Mouse (Mus musculus) c-Kit-negative CD71-positive TER-119-positive erythroid progenitor cells, embryonic 14.5 days (primary cell): Measurements from ENCODE around the gene Med29.

Experiments used
- DNase-seq: peaks from one replicate; pipeline ENCODE4 v3.0.0-alpha.2; 2013; ENCODE audit warnings: low read depth, low spot score

The Med29 gene

DNA sequence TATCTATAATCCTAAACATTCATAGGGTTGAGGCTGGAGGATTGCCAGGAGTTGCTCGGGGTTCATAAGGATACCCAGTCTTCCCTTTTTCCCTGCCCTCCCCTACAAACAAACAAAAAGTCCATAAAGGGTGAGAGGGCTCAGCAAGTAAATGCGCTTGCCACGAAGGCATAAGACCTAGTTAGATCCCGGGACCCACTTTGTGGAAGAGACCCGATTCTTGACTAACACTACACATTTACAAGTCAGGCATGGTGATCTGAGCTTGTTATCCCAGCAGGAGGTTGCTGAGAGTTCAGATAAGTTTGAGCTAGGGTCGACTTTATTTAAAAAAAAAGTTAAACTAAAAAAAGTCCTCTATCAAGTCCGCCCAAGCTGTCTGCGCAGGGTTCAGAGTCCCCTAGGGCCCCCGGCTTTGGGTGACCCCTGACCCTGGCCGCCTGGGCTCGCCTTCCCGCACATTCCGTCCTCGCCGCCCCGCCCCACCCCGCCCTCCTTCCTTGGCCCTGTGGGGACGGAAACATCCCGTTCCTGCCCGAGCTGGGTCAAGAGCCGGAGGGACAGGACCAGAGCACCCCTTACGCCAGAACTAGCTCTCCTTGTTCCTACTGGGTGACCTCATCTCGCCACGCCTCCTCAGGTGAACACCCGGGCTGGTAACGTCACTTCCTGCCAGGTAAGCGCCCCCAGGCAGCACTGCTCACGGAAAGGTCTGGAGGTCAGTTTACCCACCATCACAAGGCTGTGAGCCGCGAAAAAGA is 16.3 kb downstream of the Med29 start:
- DNase-seq: no peak

DNA sequence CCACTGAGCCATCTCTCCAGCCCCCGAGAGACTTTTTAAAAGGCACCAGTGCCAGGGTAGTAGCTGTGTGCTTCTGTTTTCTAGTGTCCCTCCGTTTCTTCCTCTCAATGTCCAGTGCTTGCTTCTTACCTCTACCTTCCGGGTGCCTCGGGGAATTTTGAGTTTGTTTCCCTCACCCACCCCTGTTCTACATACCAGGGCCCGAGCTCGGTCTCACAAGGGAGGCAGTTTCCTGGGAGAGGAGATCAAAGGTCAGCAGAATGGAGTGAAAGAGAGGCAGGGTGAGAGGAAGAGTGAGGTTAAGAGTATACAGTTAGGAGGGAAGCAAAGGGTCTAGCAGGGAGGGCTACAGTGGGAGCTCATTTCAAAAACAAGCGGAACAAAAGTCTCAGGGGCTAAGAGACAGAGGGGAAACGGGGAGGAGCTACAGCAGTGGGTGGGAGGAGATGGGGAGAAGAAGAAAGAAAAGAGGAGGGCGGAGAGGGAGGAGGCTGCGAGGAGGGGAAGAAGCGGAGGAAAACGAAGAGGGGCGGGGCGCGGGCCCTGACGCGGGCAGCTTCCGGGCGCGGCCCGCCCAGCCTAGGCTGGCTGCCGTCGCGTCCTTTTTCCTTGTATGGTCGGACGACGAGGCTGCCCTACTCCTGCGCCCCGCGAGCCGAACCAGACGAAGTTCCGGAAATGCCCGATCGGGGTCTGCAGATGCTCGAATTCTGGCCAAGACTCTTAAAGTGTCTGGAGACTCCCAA is 17.2 kb downstream of the Med29 start:
- DNase-seq: peak; percentile 72

DNA sequence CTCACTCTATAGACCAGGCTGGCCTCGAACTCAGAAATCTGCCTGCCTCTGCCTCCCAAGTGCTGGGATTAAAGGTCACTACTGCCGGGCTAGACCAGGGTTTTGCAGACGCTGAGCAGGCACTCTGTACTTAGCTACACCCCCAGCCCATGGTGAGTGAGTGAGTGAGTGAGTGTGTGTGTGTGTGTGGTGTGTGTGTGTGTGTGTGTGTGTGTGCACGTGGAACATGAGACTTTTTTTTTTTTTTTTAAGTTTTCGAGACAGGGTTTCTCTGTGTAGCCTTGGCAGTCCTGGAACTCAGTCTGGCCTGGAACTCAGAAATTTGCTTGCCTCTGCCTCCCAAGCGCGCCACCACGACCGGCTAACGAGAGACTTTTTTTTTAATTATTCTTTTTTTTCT is 17.9 kb downstream of the Med29 start:
- no peak for DNase-seq

DNA sequence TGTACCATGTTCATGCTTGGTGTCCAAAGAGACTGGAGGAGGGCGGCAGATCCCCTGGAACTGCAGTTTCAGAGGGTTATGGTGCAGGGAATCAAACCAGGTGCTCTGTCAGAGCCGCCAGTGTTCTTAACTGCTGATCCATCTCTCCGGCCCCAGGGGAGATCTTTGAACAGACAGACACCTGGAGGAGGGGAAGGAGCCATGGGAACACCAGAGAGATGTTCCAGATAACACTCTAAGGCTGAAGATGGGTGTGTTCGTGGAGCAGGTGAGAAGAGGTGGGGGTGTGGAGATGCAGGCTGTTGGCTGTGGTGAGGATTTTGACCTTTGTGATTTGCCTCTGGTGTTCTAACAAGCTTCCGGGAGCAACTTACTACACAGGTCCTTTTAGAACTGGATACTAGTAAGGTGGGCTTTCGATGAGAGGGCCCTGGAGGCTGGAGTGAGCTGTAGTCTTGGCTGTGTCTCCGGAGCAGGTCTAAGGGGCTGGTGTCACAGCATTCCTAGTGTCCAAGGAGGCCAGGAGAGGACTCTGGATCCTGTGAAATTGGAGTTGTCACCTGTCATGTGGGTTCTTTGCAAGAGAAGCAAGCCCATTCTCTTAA is 18.5 kb downstream of the Med29 start:
- DNase-seq: no peak

DNA sequence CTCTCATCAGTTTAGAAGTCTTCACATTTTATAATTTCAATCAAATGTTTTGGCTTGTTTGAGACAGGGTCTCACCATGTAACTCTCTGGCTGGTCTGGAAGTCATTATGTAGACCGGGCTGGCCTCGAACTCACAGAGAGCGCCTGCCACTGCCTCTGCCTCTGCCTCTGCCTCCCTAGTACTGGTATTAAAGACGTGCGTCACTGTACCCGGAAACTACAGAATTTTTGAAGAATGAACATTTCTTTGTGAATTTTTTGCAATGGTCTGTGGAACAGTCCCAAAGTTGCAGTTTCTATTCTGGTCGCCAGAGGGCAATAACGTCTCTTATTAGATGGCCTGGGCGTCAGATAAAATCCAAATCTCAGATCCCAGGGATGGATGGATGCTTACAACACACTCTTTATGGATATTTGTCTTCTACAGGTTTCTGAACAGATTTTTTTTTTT is 19.4 kb downstream of the Med29 start:
- peak; percentile 77 for DNase-seq

DNA sequence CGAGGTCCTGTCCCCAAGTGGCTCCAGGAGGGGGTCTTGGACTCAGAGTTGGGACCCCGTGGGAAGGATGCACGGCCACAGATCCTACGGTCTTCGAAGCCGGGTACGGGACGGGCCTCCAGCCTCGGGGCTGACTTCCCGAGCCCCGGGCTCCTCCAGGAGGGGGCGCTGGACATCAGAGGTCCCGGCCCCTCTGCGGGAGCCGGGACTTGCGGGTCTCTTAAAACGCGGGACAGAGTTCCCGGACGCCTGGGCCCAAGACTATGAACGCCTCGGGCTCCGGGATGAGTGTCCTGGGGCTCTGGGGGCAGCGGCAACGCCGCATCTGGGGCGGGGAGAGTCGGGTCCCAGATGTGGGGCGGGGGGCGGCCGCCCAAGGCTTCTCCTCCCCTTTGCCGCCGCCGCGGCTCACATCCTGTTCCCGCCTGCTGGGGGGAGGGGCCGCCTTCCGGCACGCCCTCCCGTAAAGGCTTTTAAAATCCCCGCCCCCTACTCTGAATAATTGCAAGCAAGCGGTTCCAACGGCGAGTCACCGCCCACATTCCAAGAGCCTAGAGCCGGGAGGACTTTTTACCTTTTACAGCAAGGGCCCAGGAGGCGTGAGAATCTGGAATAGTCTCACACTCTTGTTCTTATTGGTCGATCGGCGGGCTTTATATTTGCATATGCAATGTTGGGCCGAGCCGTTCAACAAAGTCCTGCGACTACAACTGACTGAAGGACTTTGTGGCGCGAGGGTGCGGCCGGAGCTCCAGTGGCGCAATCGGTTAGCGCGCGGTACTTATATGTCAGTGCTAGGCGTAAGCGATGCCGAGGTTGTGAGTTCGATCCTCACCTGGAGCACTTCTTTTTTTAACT is 20.0 kb downstream of the Med29 start, which contains the start of gene Plekhg2:
TSS of gene Plekhg2 (minus strand) at position 349 of the 858 bp plus-strand sequence.
- peak; percentile 86 for DNase-seq

DNA sequence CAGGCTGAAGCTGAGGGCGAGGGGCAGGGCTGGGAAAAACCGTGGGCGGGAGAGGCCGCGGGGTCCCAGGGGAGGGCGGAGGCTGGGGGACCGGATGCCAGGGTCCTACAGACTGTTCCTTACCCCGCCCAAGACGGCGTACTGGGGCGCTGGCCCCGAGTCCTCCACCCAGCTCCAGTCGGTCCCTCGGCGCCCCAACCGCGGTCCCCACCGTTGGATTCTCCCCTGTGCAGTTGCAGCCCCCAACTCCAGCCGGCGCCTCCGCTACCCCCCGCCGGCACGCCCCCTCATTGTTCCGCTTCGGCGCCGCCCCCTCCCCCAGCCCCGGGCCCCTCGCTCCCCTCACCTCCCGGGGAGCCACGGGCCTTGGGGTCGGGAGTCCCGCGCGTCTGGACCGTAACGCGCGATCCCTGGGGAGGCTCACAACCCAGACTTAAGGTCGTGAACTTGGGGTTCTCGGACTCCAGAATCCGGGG is 21.0 kb downstream of the Med29 start:
- DNase-seq: no peak

DNA sequence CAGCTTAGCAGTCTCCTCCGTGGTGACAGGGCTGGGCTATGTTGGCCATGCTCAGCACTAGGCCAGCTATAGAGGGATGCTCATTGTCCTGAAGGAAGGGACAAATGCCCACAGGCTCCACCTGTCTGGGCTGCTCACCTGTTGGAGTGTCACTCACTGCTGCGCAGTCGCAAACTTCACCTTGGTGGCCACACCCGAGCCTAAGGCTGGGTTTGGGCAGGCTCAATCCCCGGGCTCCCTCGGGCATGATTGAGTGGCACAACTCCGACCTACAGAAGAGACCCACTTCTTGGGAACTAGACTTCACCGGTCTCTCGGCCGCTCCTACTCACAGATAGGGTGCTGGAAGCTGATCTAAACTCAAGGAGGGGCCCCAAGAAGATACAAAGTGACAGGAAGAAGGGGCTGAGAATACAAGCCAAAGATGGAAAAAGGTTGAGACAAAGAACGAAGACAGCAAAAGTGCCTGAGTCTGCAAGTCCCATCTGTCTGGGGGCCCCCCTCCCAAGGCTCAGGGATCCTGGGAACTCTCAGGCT is 21.5 kb downstream of the Med29 start:
- no peak for DNase-seq

DNA sequence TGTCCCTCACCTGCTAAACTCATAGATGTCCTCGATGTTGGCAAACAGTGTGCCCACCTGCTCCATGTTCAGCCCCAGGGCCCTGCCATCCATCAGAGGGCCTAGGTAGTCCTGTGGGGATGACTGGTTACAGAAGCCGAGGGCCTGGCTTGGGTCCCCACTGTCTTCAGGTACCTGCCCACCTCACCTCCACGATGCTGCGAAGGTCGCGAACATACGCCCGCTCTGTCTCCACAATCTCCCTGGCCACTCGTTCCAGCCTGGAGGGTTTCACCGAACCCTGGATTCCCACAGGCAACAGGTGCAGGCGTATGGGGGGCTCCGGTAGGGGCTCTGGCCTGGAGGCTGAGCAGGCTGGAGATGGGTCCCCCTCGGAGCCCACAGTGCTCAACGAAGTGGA is 22.5 kb downstream of the Med29 start:
- no peak for DNase-seq

DNA sequence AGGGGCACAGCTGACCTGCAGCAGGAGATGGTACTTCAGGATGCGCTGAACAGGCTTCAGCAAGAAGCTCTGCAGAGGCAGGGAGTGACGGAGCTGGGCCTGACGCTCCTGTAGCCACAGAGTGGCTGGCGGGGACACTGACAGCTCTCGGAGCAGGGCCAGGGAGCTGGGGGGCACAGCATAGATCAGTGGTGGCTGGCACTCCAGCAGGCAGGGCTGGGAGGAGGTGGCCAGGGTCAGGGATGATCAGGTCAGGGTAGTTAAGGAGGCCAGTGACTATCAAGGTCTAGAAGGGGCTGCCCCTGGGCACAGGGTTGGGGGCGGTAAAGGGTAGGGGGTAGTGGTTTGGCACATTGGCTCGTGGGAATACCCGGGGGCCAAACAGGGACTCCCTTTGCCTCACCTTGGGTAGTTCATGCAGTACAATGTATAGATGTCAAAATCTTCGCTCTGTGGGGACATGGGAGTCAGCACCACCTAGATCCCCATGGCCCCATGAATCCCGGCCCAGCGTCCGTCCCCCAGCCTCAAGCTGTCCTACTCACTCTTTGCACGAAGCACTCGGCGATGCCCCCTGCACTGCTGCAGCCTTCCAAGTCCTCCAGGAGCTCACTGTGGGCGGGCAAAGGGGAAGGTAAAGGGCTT is 24.1 kb downstream of the Med29 start:
- no peak for DNase-seq

DNA sequence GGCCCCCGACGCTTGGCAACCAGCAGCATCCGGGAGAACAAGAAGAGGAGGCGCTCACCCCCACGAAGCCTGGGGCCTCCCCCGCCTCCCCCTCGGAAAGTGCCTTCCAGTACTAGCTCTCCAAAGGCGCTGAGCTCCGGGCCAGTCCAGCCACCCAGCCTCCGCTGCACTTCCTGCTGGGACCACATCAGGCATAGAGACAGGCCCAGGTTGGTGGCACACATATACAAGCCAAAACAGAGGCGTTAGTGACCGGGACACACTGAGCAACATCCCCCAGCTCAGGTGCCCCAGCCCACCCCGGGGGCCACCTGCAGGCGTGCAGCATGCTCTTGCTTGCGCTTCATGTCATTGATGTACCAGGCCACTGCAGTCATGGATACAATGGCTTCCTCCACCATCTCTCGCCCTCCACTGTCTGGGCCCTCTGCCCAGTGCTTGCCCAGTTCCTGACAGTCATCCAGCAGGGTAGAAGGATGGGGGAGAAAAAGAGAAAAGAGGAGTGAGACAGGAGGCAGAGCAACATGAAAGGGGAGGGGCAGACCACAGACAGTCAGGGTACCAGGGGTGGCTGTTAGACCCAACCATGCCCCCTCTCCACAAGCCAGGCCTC is 24.7 kb downstream of the Med29 start:
- no peak for DNase-seq

DNA sequence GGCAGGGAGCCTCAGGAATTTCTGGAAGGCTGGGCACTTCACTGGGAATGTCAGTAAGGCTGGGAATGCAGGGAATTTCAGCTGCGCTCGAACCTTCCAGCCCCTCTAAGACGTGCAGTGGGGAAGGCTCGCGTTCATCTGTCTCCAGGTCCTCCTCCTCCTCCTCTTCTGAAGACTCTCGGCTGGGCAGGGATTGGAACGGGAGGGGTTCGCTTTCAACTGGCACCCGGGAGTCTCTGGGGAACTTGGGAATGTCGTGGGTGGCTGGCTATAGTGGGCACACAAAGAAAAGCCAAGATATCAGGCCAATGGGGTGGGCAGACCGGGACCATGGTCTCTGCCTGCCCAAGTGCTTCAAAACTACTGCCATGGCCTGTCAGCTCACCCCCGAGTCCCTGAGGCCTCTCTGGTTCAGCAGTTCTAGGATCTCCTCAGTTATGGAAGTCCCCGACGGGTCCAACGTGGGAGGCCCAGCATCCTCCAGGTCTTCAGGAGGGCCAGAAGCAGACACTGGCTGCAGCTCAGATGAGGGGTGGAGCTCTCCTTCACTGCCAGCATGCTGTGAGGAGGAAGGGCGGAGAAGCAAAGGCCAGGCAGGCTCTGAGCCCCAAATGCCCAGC is 30.0 kb downstream of the Med29 start:
- DNase-seq: no peak

DNA sequence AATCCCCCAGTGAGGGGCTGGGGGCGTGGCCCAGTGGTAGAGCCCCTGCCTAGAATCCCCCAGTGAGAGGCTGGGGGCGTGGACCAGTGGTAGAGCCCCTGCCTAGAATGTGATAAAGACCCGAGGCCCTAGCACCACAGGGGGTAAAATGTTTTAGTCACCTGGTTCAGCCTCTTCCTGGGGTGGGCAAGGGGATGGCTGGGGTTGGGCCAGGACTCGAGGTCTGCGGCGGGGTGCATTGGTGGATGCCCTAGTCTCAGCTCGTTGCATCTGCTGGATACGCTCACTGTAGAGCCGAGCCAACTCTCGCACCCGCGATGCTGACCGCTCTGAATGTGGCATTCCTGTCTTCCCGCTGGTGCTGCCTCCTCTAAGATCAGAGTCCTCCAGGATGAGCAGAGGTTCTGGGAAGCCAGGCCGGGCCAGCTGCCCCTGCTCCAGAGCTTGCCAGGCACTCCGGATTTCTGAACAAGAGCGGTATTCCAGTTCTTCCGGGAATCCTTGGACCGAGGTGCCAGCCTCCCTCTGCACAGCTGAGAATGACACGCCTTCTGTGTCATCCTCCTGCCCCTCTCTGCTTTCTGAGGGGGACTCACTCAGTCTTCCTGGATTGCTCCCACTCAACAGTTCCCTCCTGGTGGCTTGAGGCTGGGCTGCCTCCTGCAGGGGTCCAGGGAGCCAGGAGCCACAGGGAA is 30.7 kb downstream of the Med29 start:
- no peak for DNase-seq

DNA sequence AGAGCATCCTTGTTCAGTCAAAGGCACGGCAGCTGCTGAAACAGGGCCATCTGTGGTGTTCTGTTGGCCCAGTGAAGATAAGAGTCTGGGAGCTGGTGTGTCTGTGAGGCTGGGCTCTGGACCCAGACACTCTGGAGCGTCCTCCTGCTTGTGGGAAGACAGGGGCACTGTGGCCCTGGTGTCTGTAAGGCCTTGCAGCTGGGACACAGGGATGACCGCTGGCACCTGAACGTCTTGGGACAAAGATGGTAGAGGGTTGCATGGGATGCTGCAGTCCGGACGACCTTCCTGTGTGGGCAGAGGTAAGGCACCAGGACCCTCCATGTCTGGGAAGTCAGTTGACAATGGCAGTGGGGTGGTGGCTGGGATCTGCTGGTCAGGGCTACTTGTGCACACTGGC is 32.2 kb downstream of the Med29 start:
- no peak for DNase-seq

DNA sequence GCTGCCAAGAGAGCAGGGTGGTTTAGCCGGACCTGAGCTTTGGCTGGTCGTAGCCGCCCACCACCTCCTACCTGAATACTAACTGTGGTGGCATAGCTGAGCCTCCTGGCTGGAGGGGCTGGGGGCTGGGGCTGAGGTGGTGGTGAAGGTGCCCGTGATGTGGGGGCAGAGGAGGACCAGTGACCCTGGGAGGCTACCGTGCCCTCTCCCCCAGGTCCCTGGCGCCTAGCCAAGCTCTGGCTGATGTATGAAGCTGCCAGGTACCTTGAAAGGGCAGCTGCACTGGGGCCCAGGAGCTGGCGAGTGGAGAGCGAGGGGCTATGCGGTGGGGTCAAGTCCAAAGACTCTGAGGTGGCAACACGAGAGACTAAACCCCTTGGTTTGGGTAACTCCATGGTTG is 32.7 kb downstream of the Med29 start:
- DNase-seq: no peak

DNA sequence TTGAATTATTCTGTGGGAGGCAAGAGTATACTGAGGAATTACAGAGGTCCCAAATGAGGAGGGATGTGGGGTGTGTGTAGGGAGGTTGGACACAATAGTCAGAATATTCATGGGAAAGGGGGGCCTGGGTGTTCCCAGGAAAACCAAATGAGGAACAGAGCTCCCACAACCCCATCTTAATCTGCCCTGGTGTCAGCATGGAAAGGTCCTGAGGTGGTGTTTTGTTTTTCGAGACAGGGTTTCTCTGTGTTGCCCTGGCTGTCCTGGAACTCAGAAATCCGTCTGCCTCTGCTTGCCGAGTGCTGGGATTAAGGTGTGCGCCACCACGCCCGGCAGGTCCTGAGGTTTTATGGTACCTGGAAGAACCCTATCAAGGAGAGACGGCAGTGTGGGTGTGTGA is 34.1 kb downstream of the Med29 start:
- DNase-seq: no peak

DNA sequence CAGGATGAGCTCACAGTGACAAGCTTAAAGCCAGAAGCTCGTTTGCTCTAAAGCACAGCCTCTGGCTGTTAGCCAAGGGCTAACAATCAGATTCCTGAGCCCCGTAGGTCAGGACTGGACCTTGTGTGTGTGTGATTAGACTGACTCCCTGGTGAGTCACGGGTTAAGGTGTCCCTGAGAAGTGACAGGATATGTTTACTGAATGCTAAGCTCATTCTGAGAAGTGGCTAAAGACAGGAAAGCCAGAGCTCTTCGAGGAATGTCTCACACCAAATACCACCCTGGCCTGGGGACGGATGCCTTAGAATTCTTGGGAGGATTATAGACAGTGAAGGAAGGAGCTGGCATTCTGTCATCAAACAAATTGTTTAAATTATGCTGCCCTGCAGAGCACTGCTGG is 34.5 kb downstream of the Med29 start:
- DNase-seq: no peak

DNA sequence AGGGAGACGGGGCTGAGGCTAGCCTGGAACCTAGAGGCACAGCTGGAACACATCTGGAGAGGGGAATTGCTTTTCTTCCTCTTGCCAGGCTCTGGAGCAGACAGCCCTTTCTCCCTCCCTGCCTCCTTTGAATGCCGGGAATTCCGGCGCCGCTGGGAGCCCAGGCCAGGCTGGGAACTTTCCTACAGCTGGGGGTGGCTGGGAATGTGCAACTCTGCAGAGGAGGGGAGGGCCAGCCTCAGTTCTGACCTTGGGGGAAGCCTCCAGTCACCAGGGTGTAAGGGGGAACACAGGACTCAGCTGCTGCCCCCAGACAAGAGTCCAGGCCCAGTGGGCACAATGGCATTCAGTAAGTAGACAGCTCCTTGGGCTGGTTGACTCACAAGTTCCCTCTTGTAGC is 35.5 kb downstream of the Med29 start:
- DNase-seq: no peak

DNA sequence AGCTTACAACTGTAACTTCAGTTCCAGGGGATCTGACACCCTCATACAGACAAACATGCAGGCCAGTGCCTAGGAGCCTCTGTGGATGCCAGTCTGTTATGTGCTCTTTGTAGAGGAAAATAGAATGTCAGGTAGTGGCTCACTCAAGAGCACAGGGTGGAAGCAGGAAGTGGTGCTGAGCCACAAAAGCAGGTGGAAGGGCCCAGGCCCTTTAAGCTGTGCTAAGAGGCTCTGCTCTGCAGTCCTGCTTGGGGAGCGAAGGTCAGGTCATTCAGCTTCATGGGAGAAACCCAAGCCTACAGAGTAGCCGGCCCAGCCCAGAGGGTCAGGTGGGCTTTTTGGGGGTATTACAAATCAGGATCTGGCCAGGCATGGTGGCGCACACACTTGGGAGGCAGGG is 37.3 kb downstream of the Med29 start:
- DNase-seq: no peak
